Mouse (Mus musculus) frontal cortex, postnatal 10 days (tissue): ENCODE measurements around the gene Camsap2.

Experiments used
- DNase-seq, 2 experiments: peaks; one replicate each; pipeline ENCODE4 v3.0.0; 2022; ENCODE audit warnings: low spot score in 2 of 2, mixed read lengths in 1 of 2

Camsap2 gene

DNA sequence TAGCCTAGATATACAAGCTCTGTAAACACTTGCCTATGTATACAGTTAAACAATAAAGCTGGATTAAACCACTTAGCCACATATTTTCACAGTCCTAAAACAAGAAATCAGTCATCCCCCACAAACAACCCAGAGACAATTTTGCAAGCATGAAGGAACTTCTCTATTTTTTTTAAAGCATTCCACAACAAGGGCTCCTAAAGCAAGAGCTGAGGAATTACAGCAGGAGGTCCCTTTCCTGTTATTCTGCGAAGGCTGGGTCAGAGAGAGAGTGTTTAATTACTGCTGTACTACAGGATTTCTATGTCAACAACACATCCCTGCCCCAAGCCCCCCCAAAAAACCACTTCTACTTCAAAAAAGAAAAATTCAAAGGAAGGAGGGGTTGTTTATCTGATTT is 1.6 kb downstream of the Camsap2 start:
- no peak for DNase-seq

DNA sequence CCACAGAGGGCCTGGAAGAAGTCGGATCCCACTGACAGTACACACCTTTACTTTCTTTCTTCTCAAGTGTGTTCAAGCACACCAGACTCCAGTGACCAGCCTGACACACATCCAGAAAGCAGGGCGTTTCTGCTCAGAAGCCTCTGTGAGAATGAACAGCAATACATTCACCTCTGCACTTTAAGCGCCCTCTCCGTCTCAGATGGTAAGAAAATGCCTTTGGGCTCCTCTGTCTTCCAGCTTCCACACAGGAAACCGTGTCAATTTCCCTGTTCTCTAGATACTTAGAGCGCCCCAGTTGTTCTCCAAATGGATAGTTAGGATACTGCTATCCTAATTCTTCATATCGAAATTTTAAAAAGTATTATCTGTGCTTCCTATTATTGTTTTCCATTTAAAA is 2.2 kb downstream of the Camsap2 start:
- DNase-seq, result no peak

DNA sequence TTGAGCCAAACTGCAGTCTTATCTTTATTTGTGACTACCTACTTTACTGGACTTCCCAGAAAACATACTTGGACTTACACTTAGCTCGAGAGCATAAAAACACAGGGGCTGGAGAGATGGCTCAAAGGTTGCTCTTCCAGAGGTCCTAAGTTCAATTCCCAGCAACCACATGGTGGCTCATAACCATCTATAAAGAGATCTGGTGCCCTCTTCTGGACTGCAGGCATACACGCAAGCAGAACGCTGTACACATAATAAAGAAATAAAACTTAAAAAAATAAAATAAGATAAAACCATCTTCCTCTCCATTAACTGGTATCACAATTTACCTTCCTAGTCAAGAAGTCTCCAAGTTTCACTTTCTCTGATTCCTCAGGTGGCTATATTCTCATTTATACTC is 5.4 kb downstream of the Camsap2 start:
- DNase-seq, result no peak

DNA sequence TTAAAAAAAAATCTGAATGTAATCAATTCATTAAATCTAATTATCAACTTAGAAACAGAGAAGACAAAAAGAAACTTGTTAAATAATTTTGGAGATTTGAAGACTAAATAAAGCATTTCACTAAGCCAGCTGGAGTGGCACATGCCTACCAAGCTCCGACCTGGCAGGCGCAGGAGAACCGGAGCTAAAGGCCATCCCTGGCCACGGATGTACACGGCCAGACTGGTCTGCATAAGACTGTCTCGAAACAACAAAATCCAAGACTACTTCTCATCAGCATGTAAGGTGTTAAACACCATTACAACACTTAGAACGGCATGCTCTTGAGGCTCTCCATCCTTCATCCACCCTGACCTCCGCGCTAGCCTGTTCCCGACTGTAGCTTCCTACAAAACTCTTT is 11.2 kb downstream of the Camsap2 start:
- DNase-seq, result no peak

DNA sequence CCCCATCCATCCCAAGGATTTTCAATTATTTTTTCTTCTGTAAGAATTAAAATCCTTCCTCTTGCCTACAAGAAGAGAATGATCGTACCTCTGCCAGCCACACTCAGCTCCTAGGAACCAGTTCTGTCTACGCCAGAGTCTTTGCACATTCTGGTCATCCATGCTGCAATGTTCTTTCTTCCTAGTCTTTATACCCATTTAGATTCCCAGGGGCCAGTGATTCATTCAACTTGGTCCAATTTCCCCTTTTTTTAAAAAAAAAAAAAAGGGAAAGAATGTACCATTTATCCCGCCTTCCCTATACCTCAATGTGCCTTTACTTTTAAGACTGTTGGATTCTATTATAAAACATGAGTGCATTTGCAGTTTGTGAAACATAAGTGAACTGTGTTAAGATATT is 12.4 kb downstream of the Camsap2 start:
- DNase-seq, result no peak

DNA sequence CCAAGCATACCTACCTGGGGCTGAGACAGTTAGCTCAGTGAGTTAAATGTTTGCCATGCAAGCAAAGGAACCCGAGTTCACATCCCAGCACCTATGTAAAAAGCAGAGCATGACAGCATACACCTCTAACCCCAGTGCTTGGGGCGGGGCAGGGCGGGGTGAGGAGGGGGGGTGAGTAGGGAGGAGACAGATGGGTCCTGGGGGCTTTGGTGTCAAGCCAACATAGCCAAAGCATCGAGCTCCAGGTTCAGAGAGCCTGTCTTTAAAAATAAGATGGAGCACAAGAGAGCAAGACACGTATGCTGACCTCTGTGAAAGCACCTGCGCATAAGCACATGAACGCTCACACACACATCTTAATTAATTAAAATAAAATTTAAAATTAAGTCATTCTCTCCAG is 12.8 kb downstream of the Camsap2 start:
- DNase-seq, result no peak

DNA sequence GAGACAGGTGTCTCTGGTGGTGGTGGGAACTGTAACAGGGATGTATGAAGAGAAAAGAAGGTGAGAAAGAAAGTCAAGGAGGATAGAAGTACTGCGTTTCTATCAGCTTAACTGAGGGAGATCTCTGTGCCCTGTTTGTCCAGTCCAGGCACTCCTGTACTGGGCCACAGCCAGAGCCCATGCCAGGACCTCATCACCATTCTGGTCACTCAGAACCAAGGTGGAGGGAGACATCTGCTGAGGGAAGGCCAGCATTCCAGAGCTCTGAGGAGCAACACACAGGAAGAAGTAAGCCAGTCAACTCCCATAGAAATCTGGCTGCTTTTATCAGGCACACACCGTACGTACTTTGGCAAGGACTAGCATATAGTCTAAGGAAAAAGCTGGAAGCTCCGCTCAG is 14.1 kb downstream of the Camsap2 start:
- no peak for DNase-seq

DNA sequence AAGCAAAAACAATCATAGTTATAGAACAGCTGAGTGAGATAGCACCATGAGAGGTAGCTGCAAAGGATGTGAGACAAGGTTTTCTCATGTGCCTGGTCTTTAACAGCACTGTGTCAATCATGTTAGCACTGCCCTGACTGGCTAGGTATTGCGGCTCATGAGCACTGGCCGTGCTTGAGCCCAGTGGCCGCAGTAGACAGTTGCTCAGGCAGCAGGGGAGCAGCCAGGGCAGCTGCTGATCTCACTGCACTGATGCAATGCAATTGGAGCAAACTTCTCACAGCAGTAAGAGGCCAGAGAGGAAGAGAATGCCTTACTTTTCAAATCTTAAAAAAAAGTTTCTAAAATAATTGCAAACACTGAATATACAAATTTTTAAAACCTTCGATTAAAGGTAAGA is 16.5 kb downstream of the Camsap2 start:
- no peak for DNase-seq

DNA sequence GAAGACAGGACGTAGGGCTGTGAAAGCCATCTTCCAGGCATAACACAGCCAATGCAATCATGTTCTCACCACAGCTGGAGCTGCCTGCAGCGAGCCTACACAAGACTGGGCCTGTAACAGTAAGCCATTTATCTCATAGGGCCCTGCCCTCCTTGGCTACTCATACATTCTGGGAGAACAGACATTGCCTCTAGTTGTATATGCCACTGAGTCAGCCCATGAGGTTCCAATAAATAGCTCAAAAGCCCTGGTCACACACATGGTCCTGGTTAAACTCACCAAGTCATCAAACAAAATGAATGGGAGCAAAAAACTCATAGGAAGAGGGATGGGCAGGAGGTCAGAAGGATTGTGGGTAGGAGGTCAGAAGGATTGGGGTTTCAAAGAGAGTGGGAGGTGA is 17.3 kb downstream of the Camsap2 start:
- no peak for DNase-seq

DNA sequence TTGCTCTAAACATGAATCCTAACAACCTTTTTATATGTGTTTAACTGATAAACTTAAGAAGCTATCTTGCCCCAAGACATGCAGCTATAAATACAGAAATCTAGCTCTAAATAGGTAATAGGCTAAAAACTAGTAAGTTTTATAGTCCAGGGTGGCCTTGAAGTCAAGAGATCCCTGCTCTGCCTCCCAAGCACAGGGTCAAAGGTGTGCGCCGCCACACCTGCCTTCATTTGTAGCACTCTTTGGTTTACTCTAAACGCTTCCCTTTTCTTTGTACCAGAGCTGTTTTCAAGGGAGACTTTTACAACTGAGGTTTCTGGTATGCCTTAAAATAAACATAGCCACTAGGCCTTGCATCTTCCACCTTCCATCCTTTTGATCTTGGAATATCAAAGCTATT is 18.3 kb downstream of the Camsap2 start:
- no peak for DNase-seq

DNA sequence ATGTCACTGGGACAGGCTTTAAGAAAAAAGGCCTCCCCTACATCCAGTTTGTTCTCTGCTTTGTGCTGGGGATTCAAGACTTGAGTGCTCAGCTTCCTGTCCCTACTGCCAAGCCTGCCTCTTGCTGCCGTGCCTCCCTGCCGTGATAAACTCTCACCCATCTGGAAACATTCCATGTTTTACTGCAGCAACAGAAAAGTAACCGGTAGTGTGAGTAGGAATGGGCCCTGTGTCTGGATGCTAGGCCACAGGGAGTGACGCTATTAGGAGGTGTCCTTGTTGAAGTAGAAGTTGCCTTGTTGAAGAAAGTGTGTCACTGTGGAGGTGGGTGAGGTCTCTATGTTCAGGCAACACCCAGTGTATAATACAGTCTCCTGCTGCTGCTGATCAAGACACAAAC is 20.0 kb downstream of the Camsap2 start:
- DNase-seq, result no peak

DNA sequence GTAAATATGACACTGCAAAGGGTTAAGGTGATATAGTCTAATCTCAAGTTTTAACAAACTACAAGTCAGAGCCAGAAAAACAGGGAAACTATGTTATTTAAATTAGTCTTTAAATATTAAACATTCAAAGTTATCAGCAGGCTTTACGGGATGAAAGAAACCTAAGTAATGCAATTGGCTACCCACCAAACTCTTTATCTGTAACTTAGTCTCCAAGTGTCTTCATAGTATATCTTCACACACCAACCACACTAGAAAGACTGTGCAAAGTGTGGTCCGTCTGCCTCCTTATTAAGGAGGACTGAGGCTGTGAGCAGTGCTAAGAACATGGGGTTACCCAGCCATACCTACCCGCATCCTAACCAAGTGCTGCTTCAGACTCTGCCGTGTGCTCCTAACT is 23.6 kb downstream of the Camsap2 start:
- DNase-seq, result no peak

DNA sequence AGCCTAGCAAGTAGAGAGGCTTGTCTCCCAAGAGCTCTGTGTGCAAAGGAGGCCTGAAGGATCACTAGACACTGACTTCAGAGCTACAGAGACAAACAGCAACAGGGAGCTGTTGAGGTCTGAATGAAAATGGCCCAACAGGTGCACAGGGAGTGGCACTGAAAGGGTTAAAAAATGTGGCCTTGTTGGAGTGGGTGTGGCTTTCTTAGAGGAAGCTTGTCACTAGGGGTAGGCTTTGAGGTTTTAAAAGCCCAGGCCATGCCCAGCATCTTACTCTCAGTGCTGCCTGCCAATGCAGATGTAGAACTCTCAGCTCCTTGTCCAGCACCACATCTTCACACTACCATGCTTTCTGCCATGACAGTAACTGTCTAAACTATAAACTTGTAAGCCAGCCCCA is 29.6 kb downstream of the Camsap2 start:
- no peak for DNase-seq

DNA sequence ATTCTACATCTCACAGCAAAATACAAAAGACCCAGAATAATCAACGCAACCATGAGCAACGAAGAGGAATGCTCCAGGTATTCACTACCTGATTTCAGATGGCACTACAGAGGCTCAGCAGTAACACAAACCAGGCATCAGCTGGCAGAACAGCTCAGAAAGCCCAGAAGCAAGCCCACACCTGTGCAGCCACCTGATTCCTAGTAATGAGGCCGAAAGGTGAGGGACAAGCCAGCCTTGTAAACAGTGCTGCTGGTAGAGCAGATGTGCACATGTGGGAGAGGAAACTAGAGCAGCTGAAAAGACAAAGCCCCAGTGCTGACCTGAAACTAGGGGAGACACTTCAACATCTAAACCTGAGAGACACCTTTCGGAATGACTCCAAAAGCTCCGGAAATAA is 36.7 kb downstream of the Camsap2 start:
- DNase-seq, result no peak

DNA sequence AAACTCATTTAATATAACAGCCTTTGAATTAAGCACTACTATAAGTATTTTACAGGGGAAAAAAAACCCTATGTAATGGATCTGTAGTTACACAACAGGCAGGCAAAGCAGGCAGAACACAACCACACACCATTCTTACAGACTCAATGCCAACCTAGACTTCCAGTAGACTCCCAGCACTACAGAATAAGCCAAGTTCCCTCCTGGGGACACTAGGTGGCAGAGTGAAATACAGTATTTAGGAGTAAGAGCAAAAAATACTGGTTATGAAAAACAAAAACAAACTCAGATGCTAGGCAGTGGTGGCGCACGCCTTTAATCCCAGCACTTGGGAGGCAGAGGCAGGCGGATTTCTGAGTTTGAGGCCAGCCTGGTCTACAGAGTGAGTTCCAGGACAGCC is 39.5 kb downstream of the Camsap2 start:
- DNase-seq, result no peak

DNA sequence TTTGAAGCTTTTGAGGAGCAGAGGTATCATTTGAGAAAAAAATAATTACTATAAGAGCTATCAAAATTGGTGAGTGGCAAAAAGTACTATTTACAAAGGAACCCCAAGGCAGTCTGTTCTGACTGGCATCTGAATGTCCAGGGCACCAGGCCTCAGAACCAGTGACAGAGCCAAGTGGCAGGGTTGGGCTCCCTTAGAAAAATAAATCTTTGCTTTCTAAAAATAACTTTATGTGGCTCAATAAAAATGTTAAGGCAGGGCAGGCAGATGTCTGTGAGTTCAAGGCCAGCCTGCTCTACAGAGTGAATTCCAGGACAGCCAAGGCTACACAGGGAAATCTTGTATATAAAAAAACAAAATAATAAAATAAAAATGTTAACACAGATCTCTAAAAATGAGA is 51.9 kb downstream of the Camsap2 start:
- no peak for DNase-seq

DNA sequence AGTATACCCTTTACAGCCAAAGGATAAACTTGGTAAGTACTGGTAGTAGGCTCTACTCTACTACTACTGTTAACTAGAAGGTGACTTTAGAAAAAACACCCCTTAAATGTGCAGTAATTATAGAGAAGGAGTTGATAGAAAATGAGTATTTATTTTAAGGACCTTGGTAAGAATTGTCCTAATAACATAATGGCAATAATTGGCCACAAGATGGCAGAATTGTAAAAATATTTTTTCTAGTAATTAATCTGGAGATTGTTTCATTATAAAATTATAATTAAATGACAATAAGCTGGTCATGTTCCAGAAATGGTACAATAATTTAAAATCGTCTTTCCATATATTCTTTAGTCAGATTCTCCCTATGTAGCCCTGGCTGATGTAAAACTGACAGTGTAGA is 56.1 kb downstream of the Camsap2 start:
- DNase-seq, result no peak

DNA sequence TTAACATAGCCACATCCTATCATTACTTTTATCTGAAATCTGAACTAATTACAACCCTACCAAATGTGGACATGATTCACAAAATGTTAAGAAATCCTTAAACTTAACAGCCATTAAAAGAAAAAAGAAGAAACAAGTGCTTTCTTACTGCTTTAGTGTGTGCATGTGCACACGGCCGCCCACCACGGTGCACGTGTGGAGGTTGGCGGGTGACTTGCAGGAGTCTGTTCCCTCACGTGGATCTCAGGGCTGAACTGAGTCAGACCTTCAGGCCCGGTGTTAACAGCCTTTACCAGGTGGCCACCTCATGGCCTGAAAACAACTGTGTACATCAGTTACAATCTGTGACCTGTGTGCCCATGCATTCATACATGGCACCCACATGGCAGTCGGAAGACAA is 68.5 kb downstream of the Camsap2 start:
- DNase-seq, result no peak

DNA sequence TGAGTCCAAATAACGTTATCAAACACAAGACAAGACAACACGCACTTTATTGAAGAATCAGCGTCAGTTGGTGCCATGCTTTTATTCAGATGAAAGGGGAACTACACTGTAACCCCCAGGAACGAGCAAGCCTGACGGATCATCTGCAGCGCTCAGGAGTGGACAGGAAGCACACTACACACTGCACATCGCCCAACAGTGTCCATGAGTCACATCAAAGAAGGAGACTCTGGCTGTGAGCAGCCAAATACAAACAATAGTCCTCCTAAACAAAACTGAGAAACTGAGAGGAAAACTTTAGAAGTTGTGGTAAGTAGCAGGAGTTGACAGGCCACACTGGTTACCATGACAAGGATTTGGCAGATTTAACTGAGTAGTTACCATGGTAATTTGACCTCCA is 77.7 kb downstream of the Camsap2 start:
- no peak for DNase-seq

DNA sequence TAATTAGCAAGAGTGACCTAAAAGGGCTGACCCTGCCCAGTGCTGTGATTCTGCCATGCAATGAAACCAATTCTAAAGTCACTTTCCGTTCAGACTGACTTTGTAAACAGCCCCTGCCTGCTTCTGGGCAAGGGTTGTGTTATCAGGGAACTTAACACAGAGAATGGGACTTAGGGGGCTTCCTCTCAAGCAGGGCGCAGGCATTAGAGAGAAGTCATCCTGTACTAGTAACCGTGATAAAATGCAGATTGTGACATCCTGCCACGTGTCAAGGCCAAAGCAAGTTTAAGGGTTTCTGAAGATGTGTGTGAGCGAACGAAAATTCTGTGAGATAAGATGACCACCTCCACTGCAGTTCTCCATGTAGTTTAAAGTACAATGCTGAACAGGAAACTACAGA is 79.8 kb downstream of the Camsap2 start:
- DNase-seq, result no peak

DNA sequence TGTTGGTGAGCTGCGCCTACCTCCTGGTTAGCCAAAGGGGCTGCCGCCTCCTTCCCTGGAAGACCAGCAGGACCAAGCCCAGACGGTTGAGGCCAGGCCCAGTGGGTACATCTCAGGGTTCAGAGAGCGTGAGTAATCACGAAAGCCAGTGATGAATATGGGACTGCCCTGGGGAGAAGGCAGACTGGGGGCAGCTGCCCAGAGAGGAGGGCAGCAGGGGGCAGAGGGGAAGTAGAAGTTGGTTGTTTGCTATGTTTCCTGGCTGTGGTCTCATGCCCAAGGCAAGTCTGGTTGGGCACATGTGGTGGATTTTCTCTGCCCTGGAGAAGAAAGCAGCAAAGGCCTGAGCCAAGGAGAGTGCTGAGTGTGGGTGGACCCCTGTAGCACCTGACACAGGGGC is 82.5 kb downstream of the Camsap2 start:
- no peak for DNase-seq

DNA sequence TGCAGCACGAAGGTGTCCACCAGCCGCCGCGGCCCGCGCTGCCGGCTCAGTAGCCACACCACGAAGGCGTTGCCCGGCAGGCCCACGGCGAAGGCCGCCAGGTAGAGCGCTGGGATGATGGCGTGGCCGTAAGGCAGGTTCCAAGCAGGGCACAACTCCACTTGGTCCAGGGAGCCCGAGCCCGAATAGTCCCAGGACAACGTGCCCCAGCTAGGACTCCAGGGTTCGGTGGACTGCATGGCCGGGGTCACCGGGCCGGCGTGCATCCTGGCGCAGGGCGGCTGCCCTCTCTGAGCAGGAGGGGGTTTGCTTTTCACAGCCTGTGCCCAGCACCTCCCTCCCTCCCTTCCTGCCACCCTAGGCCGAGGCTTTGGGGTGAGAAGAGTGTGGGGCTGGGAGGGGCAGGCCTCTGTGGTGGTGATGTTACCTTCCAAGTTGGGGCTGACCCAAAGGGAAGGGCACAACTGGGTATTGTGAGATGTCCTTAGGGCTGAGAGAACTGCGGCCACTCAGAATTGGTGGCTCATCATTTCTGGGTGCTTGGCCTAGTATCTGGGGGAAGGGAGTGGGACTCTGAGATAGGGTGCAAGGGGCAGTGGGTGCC is 85.2 kb downstream of the Camsap2 start, which contains the start of gene Gpr25:
Gpr25 (minus strand) TSS at position 239 of the 604 bp plus-strand sequence.
- no peak for DNase-seq

DNA sequence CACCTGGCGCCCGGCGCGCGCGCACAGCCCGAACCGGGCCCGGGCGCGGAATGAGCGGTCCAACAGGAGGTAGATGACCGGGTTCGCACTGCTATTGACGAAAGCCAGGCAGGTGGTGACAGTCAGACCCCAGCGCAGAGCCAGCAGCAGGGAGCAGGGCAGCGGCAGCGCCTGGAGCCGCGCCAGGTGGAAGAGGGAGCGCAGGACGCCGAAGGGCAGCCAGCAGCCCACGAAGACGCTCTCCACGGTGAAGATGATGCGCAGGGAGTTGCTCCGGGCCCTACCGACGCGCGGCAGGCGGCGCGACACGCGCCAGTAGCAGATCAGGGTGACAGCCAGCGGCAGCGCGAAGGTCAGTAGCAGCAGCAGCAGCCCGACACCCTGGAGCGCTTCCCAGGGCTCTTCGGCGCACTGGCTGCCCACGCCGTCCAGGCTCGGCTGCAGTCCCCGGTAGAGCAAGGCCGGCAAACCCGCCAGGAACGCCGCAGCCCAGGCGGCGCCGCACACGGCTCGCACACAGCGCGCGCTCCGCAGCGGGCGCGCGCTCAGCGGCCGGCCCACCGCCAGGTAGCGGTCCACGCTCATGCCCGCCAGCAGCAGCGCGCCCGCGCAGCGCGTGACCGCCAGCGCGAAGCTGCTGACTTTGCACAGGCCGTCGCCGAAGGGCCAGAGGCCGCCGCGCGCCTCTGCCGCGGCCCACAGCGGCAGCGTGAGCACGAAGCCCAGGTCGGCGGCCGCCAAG is 85.8 kb downstream of the Camsap2 start:
- DNase-seq, result peak; percentile 25 to 59

DNA sequence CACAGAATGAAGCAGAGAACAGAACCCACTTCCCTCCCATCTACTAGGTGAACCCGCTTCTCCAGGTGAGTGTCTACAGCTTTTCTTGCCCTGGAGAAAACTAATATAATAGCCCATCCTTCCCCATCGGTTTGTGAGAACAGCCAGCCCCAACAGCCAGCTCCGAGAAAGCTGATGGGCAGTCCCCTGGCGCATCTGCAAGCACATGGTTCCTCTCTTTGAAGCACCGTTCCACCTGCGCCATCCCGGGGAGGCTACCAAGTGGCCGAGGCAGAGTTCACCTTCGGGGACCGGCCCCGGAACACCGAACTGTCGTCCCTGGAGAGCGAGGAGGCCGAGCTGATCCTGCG is 86.4 kb downstream of the Camsap2 start:
- DNase-seq, result no peak
